Mouse (Mus musculus): ENCODE data around the gene Camk2n1. TPM values are rescaled to one million over a fixed set of nuclear protein-coding genes. Genes with fewer than 3 reads are reported as not detected.
A peak's percentile ranks its signal among the peaks of the same experiment; 100 is the strongest.
"Not testable (repeated sequence)": the region's sequence is repeated elsewhere in the genome, so short reads cannot be mapped to it uniquely, and the experiment has no call there.

The Camk2n1 gene
- polyA plus RNA-seq, 1 experiment from 2014 or later: 1.2 TPM

GRCm38 (mm10) chr4:138417882-138418281, 36.2 kb upstream of the Camk2n1 start:
- no peak for ATAC-seq (replicated peaks; ENCODE audit: insufficient number of reproducible peaks, low FRiP score, low TSS enrichment)
- H3K9ac ChIP-seq (ENCODE audit: low read depth, low read length): no peak overlapping the region
- H3K36me3 ChIP-seq (ENCODE audit: control insufficient read depth, insufficient read depth, low read length): no peaks in the 10 kb centered on the region
- no peak overlapping the region for H3K4me2 ChIP-seq
- 77% methylated on average over 4 of the region's 4 CpGs for WGBS (ENCODE audit: insufficient replicate concordance)
- H3K27me3 ChIP-seq (ENCODE audit: control insufficient read depth, insufficient read depth, low read length): peaks cover 8% of the 10 kb centered on the region
- H3K4me1 ChIP-seq (ENCODE audit: control insufficient read depth, insufficient read depth, low read length): peaks cover 6% of the 10 kb centered on the region; the same call in 1 of the 2 replicates
- H3K9me3 ChIP-seq (replicated peaks; ENCODE audit: control insufficient read depth, low read length): no peaks in the 10 kb centered on the region
- no peak overlapping the region for H3K27ac ChIP-seq (ENCODE audit: low read depth, low read length)
- H3K4me3 ChIP-seq (ENCODE audit: low read depth, low read length): no peak overlapping the region

- no peak overlapping the region for H3K9ac ChIP-seq (ENCODE audit: low read depth, low read length)
- H3K4me1 ChIP-seq (ENCODE audit: control insufficient read depth, insufficient read depth, low read length): peaks cover 6% of the 10 kb centered on the region; the same call in 1 of the 2 replicates
- no peak for ATAC-seq (replicated peaks; ENCODE audit: insufficient number of reproducible peaks, low FRiP score, low TSS enrichment)
- H3K9me3 ChIP-seq (replicated peaks; ENCODE audit: control insufficient read depth, low read length): no peaks in the 10 kb centered on the region
- H3K4me3 ChIP-seq (ENCODE audit: low read depth, low read length): no peak overlapping the region
- no peaks in the 10 kb centered on the region for H3K36me3 ChIP-seq (ENCODE audit: control insufficient read depth, insufficient read depth, low read length)
- no peak overlapping the region for H3K27ac ChIP-seq (ENCODE audit: low read depth, low read length)
- 58% methylated on average over 11 of the region's 11 CpGs for WGBS (ENCODE audit: insufficient replicate concordance)
- H3K27me3 ChIP-seq (ENCODE audit: control insufficient read depth, insufficient read depth, low read length): peaks cover 8% of the 10 kb centered on the region
- H3K4me2 ChIP-seq: no peak overlapping the region
These were observed 35.7 kb upstream of the Camk2n1 start for GRCm38 (mm10) chr4:138418340-138418957.

DNA sequence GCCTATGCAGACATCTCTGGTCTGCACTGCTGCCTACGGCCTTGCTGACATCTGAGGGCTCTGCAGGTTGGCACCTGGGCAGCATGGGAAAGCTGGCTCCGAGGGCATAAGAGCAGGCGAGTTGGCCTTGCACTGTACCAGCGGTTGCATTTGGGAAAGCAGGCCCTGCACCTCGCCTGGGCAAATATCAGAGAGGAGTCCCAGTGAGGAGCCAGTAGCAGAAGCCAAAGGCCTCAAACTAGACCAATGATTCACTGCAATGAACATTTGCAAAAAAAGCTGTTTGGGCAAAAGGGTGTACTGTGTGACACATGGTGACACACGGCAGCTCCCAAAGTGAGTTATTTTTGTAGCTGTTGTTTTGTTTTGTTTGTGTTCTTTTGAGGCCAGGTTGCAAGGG, 29.1 kb upstream of the Camk2n1 start:
- H3K27ac ChIP-seq (ENCODE audit: low read depth, low read length): no peak overlapping the region
- H3K4me2 ChIP-seq: no peak overlapping the region
- no peaks in the 10 kb centered on the region for H3K9me3 ChIP-seq (replicated peaks; ENCODE audit: control insufficient read depth, low read length)
- no peaks in the 10 kb centered on the region for H3K36me3 ChIP-seq (ENCODE audit: control insufficient read depth, insufficient read depth, low read length)
- H3K4me1 ChIP-seq (ENCODE audit: control insufficient read depth, insufficient read depth, low read length): no peaks in the 10 kb centered on the region
- no peak overlapping the region for H3K4me3 ChIP-seq (ENCODE audit: low read depth, low read length)
- 74% methylated on average over 6 of the region's 6 CpGs for WGBS (ENCODE audit: insufficient replicate concordance)
- no peak overlapping the region for H3K9ac ChIP-seq (ENCODE audit: low read depth, low read length)
- peaks cover under 1% of the 10 kb centered on the region for H3K27me3 ChIP-seq (ENCODE audit: control insufficient read depth, insufficient read depth, low read length)
- no peak for ATAC-seq (replicated peaks; ENCODE audit: insufficient number of reproducible peaks, low FRiP score, low TSS enrichment)

GRCm38 (mm10) chr4:138425604-138426003, 28.5 kb upstream of the Camk2n1 start:
- not testable (repeated sequence) for H3K27ac ChIP-seq (ENCODE audit: low read depth, low read length); H3K4me3 ChIP-seq (ENCODE audit: low read depth, low read length); H3K36me3 ChIP-seq (ENCODE audit: control insufficient read depth, insufficient read depth, low read length); H3K27me3 ChIP-seq (ENCODE audit: control insufficient read depth, insufficient read depth, low read length); ATAC-seq (replicated peaks; ENCODE audit: insufficient number of reproducible peaks, low FRiP score, low TSS enrichment); H3K4me1 ChIP-seq (ENCODE audit: control insufficient read depth, insufficient read depth, low read length); H3K9me3 ChIP-seq (replicated peaks; ENCODE audit: control insufficient read depth, low read length); H3K4me2 ChIP-seq; H3K9ac ChIP-seq (ENCODE audit: low read depth, low read length)
- 81% methylated on average over 14 of the region's 14 CpGs for WGBS (ENCODE audit: insufficient replicate concordance)

DNA sequence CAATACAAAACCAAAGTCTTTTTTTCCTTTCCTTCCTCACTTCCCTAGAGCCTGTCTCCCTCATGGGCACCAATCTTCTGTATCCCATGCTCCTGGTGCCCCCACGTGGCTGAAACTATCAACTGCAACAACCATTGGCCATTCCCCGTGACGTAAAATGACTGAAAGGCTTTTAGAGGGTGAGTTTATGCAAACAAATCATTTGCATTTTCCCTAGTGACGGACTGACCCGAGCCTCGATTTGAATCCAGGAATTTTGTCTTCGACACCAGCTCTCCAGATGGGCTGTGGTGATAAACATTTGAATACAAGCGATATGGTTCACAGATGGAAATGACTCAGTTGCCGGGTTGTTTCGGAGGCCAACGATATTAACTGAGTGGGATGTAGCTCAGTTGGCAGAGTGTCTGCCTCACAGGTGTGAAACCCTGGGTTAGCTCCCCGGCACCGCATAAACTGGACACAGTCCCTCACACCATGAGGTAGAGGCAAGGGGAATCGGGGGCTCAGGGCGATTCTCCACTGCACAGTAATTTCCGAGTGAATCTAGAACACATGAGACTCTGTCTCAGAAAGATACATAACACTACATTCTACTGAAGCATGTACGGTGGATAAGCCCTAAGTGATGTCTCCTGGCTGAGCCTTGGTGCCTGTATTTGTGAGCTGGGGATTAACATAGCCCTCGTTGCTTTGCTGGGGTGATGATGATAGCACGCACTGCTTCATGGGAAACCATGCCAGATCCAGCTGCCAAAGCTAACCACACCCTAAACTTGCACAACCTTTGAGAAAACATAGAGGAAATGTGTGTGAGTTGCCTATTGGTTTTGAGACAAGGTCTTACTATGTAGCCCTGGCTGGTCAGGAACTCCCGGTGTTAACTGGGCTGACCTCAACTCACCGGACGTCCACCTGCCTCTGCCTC, 27.1 kb upstream of the Camk2n1 start:
- no peaks in the 10 kb centered on the region for H3K9me3 ChIP-seq (replicated peaks; ENCODE audit: control insufficient read depth, low read length)
- H3K4me2 ChIP-seq: no peak overlapping the region
- ATAC-seq (replicated peaks; ENCODE audit: insufficient number of reproducible peaks, low FRiP score, low TSS enrichment): no peak
- no peak overlapping the region for H3K27ac ChIP-seq (ENCODE audit: low read depth, low read length)
- H3K36me3 ChIP-seq (ENCODE audit: control insufficient read depth, insufficient read depth, low read length): no peaks in the 10 kb centered on the region
- WGBS (ENCODE audit: insufficient replicate concordance): 41% methylated on average over 22 of the region's 22 CpGs
- H3K4me1 ChIP-seq (ENCODE audit: control insufficient read depth, insufficient read depth, low read length): no peaks in the 10 kb centered on the region
- H3K27me3 ChIP-seq (ENCODE audit: control insufficient read depth, insufficient read depth, low read length): peaks cover 3% of the 10 kb centered on the region; the same call in 1 of the 2 replicates
- no peak overlapping the region for H3K9ac ChIP-seq (ENCODE audit: low read depth, low read length)
- no peak overlapping the region for H3K4me3 ChIP-seq (ENCODE audit: low read depth, low read length)

DNA sequence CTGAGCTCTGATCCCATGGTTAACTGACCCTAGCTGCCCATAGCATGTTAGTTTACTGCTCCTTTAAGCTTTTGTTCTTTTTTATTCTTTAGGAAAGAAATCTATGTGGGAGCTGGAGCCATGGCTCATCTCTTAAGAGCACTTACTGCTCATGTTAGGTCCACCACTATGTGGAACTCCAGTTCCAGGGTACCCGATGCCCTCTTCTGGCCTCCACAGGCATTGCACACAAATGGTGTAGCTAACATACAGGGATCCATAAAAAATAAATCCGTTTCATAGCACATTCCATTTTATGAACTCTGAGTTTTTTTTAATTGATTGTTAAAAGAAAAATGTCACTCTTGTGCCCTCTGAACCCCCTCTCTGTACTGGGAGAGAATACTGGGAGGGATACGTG, 24.3 kb upstream of the Camk2n1 start:
- H3K4me1 ChIP-seq (ENCODE audit: control insufficient read depth, insufficient read depth, low read length): no peaks in the 10 kb centered on the region
- no peak overlapping the region for H3K9ac ChIP-seq (ENCODE audit: low read depth, low read length)
- ATAC-seq (replicated peaks; ENCODE audit: insufficient number of reproducible peaks, low FRiP score, low TSS enrichment): no peak
- no peak overlapping the region for H3K4me3 ChIP-seq (ENCODE audit: low read depth, low read length)
- H3K27ac ChIP-seq (ENCODE audit: low read depth, low read length): no peak overlapping the region
- H3K27me3 ChIP-seq (ENCODE audit: control insufficient read depth, insufficient read depth, low read length): peaks cover 6% of the 10 kb centered on the region; the same call in 1 of the 2 replicates
- no peak overlapping the region for H3K4me2 ChIP-seq
- no peaks in the 10 kb centered on the region for H3K9me3 ChIP-seq (replicated peaks; ENCODE audit: control insufficient read depth, low read length)
- H3K36me3 ChIP-seq (ENCODE audit: control insufficient read depth, insufficient read depth, low read length): no peaks in the 10 kb centered on the region
- WGBS (ENCODE audit: insufficient replicate concordance): 35% methylated on average over 3 of the region's 3 CpGs

- Histone ChIP-seq H3K27me3 (ENCODE audit: control insufficient read depth, insufficient read depth, low read length) (peaks cover 6% of the 10 kb centered on the region; the same call in 1 of the 2 replicates), H3K36me3 (ENCODE audit: control insufficient read depth, insufficient read depth, low read length) (0 out of 2 replicates have a peak, but pooled peaks cover 3% of the 10 kb centered on the region), H3K9ac (ENCODE audit: low read depth, low read length) (no peak overlapping the region), H3K27ac (ENCODE audit: low read depth, low read length) (no peak overlapping the region), H3K4me1 (ENCODE audit: control insufficient read depth, insufficient read depth, low read length) (peaks cover 6% of the 10 kb centered on the region), H3K9me3 (replicated peaks; ENCODE audit: control insufficient read depth, low read length) (no peaks in the 10 kb centered on the region), H3K4me2 (no peak overlapping the region), H3K4me3 (ENCODE audit: low read depth, low read length) (no peak overlapping the region)
- 49% methylated on average over 8 of the region's 8 CpGs for WGBS (ENCODE audit: insufficient replicate concordance)
- no peak for ATAC-seq (replicated peaks; ENCODE audit: insufficient number of reproducible peaks, low FRiP score, low TSS enrichment)
These were observed 22.8 kb upstream of the Camk2n1 start for GRCm38 (mm10) chr4:138431340-138431739.

DNA sequence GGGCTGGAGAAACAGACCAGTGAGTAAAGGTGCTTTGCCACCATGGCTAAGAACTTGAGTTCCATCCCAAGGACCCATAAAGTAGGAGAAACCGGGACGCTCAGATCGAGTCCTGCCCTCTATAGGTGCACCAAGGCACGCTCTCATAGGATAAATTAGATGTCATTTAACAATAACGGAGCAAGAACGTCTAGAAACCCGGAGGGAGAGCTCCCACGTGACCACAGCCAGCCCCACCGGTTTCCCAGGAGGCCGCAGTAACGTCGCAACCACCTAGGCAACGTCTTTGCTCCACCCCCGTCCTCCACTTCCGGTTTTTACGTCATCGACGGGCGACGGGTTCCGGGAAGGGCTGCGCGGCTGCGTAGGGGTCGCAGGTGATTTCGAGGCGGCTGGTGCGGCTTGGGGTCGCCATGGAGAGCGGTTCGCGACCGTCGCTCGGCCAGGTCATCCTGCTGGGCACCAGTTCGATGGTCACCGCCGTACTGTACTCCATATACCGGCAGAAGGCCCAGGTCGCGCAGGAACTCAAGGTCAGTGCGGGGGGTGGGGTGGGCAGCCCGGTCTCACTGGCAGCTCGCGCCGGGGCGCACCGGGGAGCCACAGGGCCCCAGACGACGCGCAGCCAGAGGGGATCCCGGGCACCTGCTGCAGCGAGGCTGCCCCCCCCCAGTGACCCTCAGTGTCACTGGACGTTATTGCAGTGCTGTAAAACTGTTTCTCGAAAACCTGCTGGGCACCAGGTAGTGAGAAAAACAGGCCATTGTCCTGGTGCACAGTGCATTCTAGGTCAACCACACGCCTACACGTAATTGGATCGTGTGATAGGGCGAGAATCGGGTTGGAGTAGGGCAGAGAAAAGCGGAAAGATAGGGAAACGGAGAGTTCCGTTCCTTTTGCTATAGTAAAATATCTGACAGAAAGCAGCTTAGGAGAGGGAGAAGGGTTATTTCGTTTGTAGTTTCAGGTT, 19.5 kb upstream of the Camk2n1 start, which contains the start of gene Mul1:
Mul1 (plus strand) TSS at position 325 of the 970 bp plus-strand sequence.
- ATAC-seq (replicated peaks; ENCODE audit: insufficient number of reproducible peaks, low FRiP score, low TSS enrichment): peak; percentile 86
- WGBS (ENCODE audit: insufficient replicate concordance): under 1% methylated on average over 64 of the region's 64 CpGs

More for the DNA sequence above, 19.5 kb upstream of the Camk2n1 start, which contains the start of gene Mul1:
- H3K36me3 ChIP-seq (ENCODE audit: control insufficient read depth, insufficient read depth, low read length): peaks cover 18% of the 10 kb centered on the region
- peak within 1 kb of the TSS; percentile 84 for H3K9ac ChIP-seq (ENCODE audit: low read depth, low read length)
- peak within 1 kb of the TSS; percentile 98 for H3K4me3 ChIP-seq (ENCODE audit: low read depth, low read length)
- peaks cover 6% of the 10 kb centered on the region; the same call in 1 of the 2 replicates for H3K27me3 ChIP-seq (ENCODE audit: control insufficient read depth, insufficient read depth, low read length)
- no peaks in the 10 kb centered on the region for H3K9me3 ChIP-seq (replicated peaks; ENCODE audit: control insufficient read depth, low read length)
- peaks cover 6% of the 10 kb centered on the region for H3K4me1 ChIP-seq (ENCODE audit: control insufficient read depth, insufficient read depth, low read length)
- peak within 1 kb of the TSS; percentile 46 for H3K27ac ChIP-seq (ENCODE audit: low read depth, low read length)
- peak within 1 kb of the TSS; percentile 95 for H3K4me2 ChIP-seq
